Mouse (Mus musculus) thymus, adult 2 months (tissue): ENCODE results near the gene Ankmy1. TPM values are rescaled to one million over a fixed set of nuclear protein-coding genes. Genes with fewer than 3 reads are reported as not detected.

ENCODE experiments used
- DNase-seq: peaks from one replicate; pipeline ENCODE4 v3.0.0; 2021
- H3K27ac ChIP-seq: fragments of 200-500 bp; 2 replicates; pipeline ENCODE4 v1.5.1; 2012; ENCODE audit warnings: low read length, control low read depth; ENCODE audit not compliant: control insufficient read depth, insufficient read depth
- H3K27me3 ChIP-seq: fragments of 200-500 bp; 2 replicates; pipeline ENCODE4 v1.6.1; 2012; ENCODE audit warnings: mild to moderate bottlenecking, low read length, moderate library complexity, mixed read lengths; ENCODE audit not compliant: control insufficient read depth, insufficient read depth
- H3K36me3 ChIP-seq: fragments of 200-500 bp; 2 replicates; pipeline ENCODE4 v1.6.1; 2012; ENCODE audit warnings: mild to moderate bottlenecking, low read length, moderate library complexity; ENCODE audit not compliant: control insufficient read depth, insufficient read depth
- H3K4me1 ChIP-seq: fragments of 200-500 bp; replicated peaks from 2 replicates; pipeline ENCODE4 v1.6.1; 2012; ENCODE audit warnings: low read length; ENCODE audit not compliant: control insufficient read depth, insufficient read depth
- H3K4me3 ChIP-seq: fragments of 200-500 bp; 2 replicates; pipeline ENCODE4 v1.5.1; 2012; ENCODE audit warnings: mild to moderate bottlenecking, low read length, control low read depth, moderate library complexity; ENCODE audit not compliant: control insufficient read depth, insufficient read depth
- CTCF ChIP-seq: fragments of 200-500 bp; IDR thresholded peaks from 2 replicates; pipeline ENCODE4 v1.5.1; 2012; ENCODE audit warnings: mild to moderate bottlenecking, control low read depth, low read length, moderate library complexity, borderline replicate concordance; ENCODE audit not compliant: control insufficient read depth, poor library complexity, insufficient read depth; ENCODE audit errors: extremely low read depth
- POLR2A ChIP-seq: fragments of 200-500 bp; IDR thresholded peaks from 2 replicates; pipeline ENCODE4 v1.6.1; 2012; ENCODE audit warnings: mild to moderate bottlenecking, low read length, control low read depth, moderate library complexity; ENCODE audit not compliant: control insufficient read depth, poor library complexity, insufficient read depth; ENCODE audit errors: extremely low read depth
- WGBS: fragments of 180-500 bp; shearing (Covaris S2); methylation state at CpG from one replicate; pipeline ENCODE4 v1.1.7; 2018; 5-methylcytosine and 5-hydroxymethylcytosine counted together
- polyA plus RNA-seq: library from polyadenylated mRNA; depleted of rRNA; stranded (reverse); fragments of >200 nt; gene quantifications from 2 replicates; pipeline ENCODE4 v1.2.3, GENCODE M21; 2012

Ankmy1 gene
- polyA plus RNA-seq, 1 experiment, result 5.5 TPM

- Histone ChIP-seq H3K4me3 (no peak overlapping the region), H3K27me3 (no peaks in the 10 kb centered on the region), H3K4me1 (no peaks in the 10 kb centered on the region), H3K36me3 (no peaks in the 10 kb centered on the region), H3K27ac (no peak overlapping the region)
- WGBS, result 68% methylated on average over 3 of the region's 3 CpGs
- DNase-seq, result no peak
- TF ChIP-seq POLR2A (no peak), CTCF (no peak)
These were observed 8.8 kb downstream of the Ankmy1 start for GRCm38 (mm10) chr1:92893896-92894295.

- no peak for DNase-seq
- WGBS, result 76% methylated on average over 3 of the region's 3 CpGs
These were observed 9.9 kb downstream of the Ankmy1 start for GRCm38 (mm10) chr1:92892791-92893190.

GRCm38 (mm10) chr1:92888901-92889655, 13.6 kb downstream of the Ankmy1 start:
- Histone ChIP-seq H3K27ac (no peak overlapping the region), H3K4me1 (no peaks in the 10 kb centered on the region), H3K36me3 (no peaks in the 10 kb centered on the region), H3K27me3 (no peaks in the 10 kb centered on the region), H3K4me3 (no peak overlapping the region)
- WGBS, result 85% methylated on average over 7 of the region's 7 CpGs
- DNase-seq, result no peak
- TF ChIP-seq CTCF, result no peak
- no peak for TF ChIP-seq POLR2A

More at GRCm38 (mm10) chr1:92892791-92893190, 9.9 kb downstream of the Ankmy1 start:
- TF ChIP-seq CTCF (no peak), POLR2A (no peak)
- Histone ChIP-seq H3K27me3 (no peaks in the 10 kb centered on the region), H3K27ac (no peak overlapping the region), H3K4me3 (no peak overlapping the region), H3K4me1 (no peaks in the 10 kb centered on the region), H3K36me3 (no peaks in the 10 kb centered on the region)

- no peak overlapping the region for H3K4me3 ChIP-seq
- H3K27me3 ChIP-seq, result no peaks in the 10 kb centered on the region
- no peak for TF ChIP-seq CTCF
- TF ChIP-seq POLR2A, result no peak
- WGBS, result 76% methylated on average over 6 of the region's 6 CpGs
- no peaks in the 10 kb centered on the region for H3K36me3 ChIP-seq
- DNase-seq, result no peak
- H3K4me1 ChIP-seq, result no peaks in the 10 kb centered on the region
- H3K27ac ChIP-seq, result no peak overlapping the region
These were observed 20.7 kb downstream of the Ankmy1 start for GRCm38 (mm10) chr1:92881982-92882381.

- DNase-seq, result no peak
- Histone ChIP-seq H3K36me3 (no peaks in the 10 kb centered on the region), H3K4me1 (no peaks in the 10 kb centered on the region), H3K4me3 (no peak overlapping the region), H3K27ac (no peak overlapping the region), H3K27me3 (no peaks in the 10 kb centered on the region)
- TF ChIP-seq POLR2A (no peak), CTCF (no peak)
- 89% methylated on average over 5 of the region's 5 CpGs for WGBS
These were observed 22.6 kb downstream of the Ankmy1 start for GRCm38 (mm10) chr1:92880101-92880500.

- no peak overlapping the region for H3K4me3 ChIP-seq
- H3K27me3 ChIP-seq, result no peaks in the 10 kb centered on the region
- TF ChIP-seq POLR2A, result no peak
- no peak for TF ChIP-seq CTCF
- WGBS, result 92% methylated on average over 12 of the region's 12 CpGs
- no peak overlapping the region for H3K27ac ChIP-seq
- H3K36me3 ChIP-seq, result no peaks in the 10 kb centered on the region
- no peaks in the 10 kb centered on the region for H3K4me1 ChIP-seq
- DNase-seq, result no peak
These were observed 23.4 kb downstream of the Ankmy1 start for GRCm38 (mm10) chr1:92879266-92879665.

- DNase-seq, result no peak
- no peak overlapping the region for H3K27ac ChIP-seq
- H3K4me1 ChIP-seq, result no peaks in the 10 kb centered on the region
- 90% methylated on average over 13 of the region's 13 CpGs for WGBS
- no peak overlapping the region for H3K4me3 ChIP-seq
- no peaks in the 10 kb centered on the region for H3K27me3 ChIP-seq
- TF ChIP-seq CTCF (no peak), POLR2A (no peak)
- no peaks in the 10 kb centered on the region for H3K36me3 ChIP-seq
These were observed 24.5 kb downstream of the Ankmy1 start for GRCm38 (mm10) chr1:92878066-92878741.
